Mouse (Mus musculus) natural killer cell, adult 2 months (primary cell): ENCODE results near the gene Sgo2a.
"Not testable (repeated sequence)": the region's sequence is repeated elsewhere in the genome, so short reads cannot be mapped to it uniquely, and the experiment has no call there.

ENCODE experiments used
- DNase-seq, 2 experiments: peaks; one replicate each; pipeline ENCODE4 v3.0.0; 2022; ENCODE audit warnings: low spot score in 2 of 2

Gene Sgo2a

GRCm38 (mm10) chr1:57995432-57996132 lies at the start of gene Sgo2a:
Sgo2a (plus strand) TSS chr1:57995971.
- peak; percentile 85 to 88 for DNase-seq

DNA sequence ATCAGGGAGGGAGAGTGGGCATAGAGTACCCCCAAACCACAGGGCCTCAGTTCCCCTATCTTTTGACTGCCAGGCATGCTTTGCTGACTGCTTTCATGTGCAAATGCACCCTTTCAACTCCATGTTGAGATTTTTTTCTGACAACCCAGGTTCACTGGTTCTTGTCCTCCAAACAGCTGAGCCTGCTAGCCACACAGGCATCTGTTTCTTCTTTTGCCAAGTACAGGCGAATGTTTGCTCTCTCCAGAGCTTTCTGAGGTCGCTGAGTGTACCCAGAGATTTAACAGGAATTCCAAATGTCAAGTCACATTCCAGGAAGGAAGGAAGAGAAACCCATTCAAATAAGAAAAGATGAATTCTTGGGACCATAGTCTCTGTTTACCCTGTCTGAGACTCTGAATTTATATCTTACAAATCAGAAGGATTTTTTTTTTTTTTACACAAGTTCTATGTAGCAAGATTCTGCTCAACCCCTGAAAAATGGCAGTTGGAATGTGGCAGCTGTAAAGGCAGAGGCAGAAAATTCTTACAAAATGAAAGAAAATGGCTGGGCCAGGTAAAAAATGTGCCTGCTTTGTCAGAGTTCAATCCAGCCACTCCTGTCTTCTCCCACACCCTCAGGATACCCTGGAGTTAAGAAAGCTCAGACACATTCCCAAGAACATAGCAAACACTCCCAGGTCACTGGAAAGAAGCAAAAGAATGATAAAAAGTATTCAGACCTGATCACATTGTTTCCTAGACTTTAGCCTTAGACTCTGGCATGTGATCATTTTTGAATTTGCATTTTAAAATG lies 48.0 kb upstream of the Sgo2a start:
- no peak for DNase-seq

DNA sequence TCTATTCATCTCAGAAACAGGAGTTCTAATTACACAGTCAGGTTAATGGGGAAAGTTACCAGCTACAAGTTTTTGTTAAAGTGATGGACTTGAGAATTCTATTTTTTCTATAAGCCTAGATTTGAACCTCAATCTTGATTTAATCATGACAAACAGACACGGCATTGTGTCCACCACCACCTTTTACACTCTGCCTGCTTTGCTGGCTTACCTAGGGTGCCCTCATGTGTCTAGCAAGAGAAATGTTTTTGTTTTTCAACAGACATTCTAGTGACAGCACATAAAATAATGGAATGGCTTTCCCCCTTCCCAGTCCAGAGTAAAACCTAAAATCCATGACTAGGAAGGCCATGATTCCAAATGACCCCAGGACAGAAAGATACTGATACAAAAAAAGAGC lies 46.6 kb upstream of the Sgo2a start:
- no peak for DNase-seq

DNA sequence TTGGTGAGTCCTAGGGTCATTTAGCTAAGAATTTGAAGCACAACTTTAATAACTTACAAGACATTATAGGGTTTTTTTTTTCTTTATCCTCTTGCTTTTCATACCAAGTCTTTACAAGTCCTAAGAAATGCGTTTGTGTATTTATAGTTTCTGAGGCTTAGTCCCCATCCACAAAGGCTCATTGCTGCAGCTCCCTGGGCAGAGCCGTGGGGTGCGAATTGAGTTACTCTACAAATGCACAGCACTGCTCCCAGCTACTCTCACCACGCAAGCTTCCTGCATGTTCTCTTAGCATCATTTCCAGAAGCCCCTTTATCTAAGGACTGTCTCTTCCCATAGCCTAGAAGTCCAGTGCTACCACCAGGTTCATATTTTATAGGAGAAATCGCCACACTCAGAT lies 46.1 kb upstream of the Sgo2a start:
- no peak for DNase-seq

DNA sequence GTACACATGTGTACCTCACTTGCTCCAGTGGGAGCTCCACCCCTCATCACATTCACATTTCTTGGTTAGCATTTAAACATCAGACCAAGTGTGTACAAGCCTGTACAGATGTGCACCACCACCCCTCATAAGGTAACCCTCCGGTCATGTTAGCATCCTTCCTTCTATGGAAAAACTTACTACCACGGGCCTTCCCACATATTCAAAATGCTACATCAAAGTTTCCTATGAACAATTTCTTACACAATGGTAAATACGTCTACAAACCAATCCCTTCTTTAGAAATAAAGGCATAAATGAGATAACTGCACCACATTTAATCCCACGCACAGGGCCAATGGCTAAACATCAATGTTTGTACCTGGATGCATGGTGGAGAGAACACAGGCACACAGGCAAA lies 43.3 kb upstream of the Sgo2a start:
- no peak for DNase-seq

- DNase-seq = no peak
Observed at GRCm38 (mm10) chr1:57953586-57954375, 42.0 kb upstream of the Sgo2a start.

DNA sequence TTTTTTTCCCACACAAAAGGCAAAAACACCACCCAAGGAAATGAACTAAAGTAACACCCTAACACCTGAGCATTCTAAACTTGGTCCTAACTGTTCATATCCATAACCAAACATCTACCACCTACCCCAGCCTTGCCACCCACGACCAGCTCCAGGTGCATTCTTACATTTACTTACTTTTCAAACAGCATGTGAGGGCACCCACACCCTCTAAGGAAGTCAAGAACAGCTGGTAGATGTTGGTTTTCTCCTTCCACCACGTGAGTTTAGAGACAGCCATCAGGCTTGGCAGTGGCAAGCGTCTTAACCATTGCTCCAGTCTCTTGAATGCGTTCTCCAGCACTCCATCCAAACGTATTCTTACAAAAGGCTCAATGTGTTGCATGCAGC lies 41.4 kb upstream of the Sgo2a start:
- no peak for DNase-seq

DNA sequence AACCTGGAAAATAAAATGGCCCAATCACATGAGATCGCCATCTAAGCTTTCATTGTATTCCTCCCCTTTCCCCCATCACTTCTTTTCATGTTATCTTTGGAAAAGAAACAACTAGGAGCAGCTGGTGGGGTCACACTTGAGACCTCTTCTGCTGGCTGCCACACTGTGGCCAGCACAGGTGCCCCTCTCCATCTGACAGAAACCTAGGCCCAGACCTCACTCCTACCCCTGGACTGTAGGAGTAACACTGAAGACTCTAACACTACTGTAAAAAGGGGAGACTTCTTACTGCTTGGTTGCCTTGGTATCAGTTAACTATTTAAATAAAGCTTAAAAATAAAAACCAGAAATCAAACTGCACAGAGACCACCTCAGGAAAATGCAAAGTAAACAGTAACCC lies 40.0 kb upstream of the Sgo2a start:
- DNase-seq = no peak

- peak; percentile 88 to 91 for DNase-seq
Observed at GRCm38 (mm10) chr1:57969327-57970271, 26.2 kb upstream of the Sgo2a start.

DNA sequence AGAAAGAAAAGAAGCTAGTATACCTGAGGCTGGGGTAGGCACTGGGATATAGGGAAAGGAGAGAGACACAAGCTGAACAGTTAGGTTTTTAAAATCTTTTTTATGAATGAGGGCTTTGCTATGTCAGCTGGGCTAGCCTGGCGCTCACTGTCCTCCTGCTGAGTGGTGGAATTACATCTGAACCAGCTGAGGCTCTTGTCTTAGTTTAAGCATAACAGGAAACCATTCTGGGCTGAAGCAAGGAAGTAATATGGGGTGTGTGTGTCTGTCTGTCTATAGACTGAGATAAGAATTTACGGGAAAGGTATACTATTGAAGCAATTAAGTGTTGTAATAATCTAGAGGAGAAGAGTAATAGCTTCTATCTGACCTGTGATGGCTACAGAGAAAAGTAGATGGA lies 24.2 kb upstream of the Sgo2a start:
- no peak for DNase-seq

DNA sequence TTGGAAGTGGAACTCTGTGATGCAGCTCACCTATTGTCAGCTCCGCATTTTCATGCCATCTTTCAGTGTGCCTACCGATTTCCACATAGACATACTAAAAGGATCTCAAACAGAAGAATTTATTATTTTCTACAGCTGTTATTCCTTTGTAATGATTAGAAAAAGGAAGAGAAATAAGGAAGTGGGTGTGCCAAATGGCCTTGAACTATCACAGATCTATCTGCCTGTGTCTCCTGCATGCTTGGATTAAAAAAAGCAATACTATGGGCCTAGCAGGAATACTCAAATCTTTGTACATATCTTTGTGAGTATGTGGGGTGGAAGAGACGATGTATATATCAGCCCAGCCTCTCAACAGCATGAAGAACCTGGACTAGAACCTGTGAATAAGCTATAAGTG lies 18.9 kb upstream of the Sgo2a start:
- no peak for DNase-seq

DNA sequence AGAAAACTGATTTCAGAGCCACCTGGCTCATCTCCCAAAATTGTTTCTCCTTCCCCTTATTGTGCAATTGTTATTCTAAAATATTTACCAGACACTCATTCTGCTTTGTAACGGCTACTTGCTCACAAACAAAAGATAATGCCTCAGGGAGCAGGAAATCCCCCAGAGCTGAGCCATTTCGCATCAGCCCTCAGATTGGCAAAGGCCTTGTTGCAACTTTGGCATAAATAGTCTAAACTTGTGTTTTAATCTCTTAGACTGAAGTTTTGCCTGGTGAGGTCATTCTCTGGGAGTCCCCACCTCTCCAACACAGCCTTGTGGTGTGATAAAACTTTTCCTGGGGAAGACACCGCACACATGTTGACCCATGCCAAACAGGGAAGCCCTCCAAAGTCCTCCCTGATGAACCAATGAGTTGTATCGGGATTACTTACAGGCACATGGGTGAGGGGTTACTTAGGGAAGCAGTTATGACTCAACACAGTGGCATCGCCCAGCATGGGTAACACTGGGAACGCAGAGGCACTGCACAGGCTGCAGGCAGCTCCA lies 6.6 kb upstream of the Sgo2a start:
- no peak for DNase-seq

DNA sequence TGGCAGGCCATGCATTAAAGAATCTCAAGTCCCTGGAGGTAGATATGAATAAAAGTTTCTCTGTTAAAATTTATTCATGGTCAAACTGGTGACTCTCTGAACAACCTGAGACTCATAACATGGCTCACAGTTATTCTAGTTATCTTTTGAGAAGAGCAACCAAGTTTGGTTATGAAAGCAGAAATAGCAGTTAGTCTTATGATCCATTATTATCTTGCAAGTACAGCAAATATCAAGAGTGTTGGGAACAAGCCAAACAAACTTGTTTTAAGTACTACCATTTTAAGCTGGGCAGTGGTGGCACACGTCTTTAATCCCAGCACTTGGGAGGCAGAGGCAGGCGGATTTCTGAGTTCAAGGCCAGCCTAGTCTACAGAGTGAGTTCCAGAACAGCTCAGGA lies 4.5 kb upstream of the Sgo2a start:
- no peak for DNase-seq

DNA sequence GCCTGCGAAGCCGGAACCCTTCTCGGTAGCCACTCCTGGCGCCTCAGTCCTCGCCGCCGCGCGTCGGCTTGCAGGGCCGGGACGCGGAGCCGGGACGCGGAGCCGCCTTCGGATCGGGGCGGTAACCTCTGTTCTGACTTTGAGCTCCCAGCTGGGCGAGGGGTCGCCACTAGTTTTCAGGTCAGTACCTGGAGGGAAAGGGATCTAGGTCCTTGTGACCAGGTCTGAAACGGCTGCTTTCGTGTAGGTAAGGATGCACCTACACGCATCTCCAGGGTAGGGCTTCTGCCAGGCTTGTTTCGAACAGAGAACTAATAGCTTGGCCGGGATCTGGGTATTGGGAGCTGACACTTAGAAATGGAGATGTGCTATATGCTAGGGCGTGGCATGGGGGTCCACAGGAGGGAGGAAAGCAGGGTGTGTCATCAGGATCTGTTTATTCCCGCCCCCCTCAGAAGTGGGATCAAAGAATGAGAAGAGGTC lies 403 bp downstream of the Sgo2a start:
- no peak for DNase-seq

GRCm38 (mm10) chr1:57998146-57998545 lies 2.4 kb downstream of the Sgo2a start:
- DNase-seq = no peak

GRCm38 (mm10) chr1:58006388-58006787 lies 10.6 kb downstream of the Sgo2a start:
- DNase-seq = not testable (repeated sequence)

GRCm38 (mm10) chr1:58018856-58019255 lies 23.1 kb downstream of the Sgo2a start, which contains the start of gene Kctd18:
Kctd18 (minus strand) TSS chr1:58018956.
- no peak for DNase-seq

- DNase-seq = no peak
Observed at GRCm38 (mm10) chr1:58027707-58028106, 31.9 kb downstream of the Sgo2a start.

- no peak for DNase-seq
Observed at GRCm38 (mm10) chr1:58029636-58030117, 33.9 kb downstream of the Sgo2a start, which contains the start of gene Aox1. Aox1 (plus strand) TSS chr1:58029931.

- no peak for DNase-seq
Observed at GRCm38 (mm10) chr1:58030156-58030871, 34.5 kb downstream of the Sgo2a start.
